Mouse (Mus musculus) megakaryocyte, embryonic 14.5 days (primary cell): ENCODE data around the gene Lhfpl3.

Experiments used
- FLI1 ChIP-seq: IDR thresholded peaks from 2 replicates; pipeline ENCODE4 v1.6.1; 2012; ENCODE audit warnings: low read length, inconsistent platforms, mixed read lengths
- GATA1 ChIP-seq: IDR thresholded peaks from 3 replicates; pipeline ENCODE4 v1.6.1; 2012; ENCODE audit warnings: mixed read lengths, low read length, inconsistent platforms, borderline replicate concordance

DNA sequence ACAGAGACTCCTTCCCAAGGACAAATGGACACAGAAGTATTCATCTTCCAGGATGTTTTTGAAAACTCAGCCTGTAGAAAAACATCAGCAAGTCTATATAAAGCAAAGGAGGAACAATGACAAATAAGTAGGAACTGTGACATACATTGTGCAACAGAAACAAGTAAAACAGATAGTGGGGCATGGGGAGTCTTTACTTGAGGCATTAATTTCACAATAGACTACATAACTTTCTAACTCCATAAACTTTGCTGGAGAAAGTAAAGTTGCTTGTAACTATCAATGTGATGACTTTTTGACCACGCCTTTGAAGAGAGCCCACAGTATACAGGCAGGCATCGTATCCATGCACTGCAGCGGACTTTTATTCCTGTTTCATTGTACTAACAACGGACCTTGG lies 368.4 kb downstream of the Lhfpl3 start:
- TF ChIP-seq GATA1 (no peak), FLI1 (no peak)
